Mouse (Mus musculus): ENCODE data around the gene Nudt9. TPM values are rescaled to one million over a fixed set of nuclear protein-coding genes. Genes with fewer than 3 reads are reported as not detected.

Gene Nudt9
- polyA plus RNA-seq, 1 experiment from 2014 or later, result 65.1 TPM

- H3K9me3 ChIP-seq, result no peaks in the 10 kb centered on the region
- WGBS, result 92% methylated on average over 11 of the region's 11 CpGs
- no peak overlapping the region for H3K27ac ChIP-seq (replicated peaks)
- no peaks in the 10 kb centered on the region for H3K27me3 ChIP-seq (replicated peaks; ENCODE audit: low read depth, poor library complexity, severe bottlenecking)
- H3K4me3 ChIP-seq, result no peak overlapping the region
- DNase-seq (ENCODE audit: low spot score), result no peak
- H3K36me3 ChIP-seq (replicated peaks), result peaks cover 71% of the 10 kb centered on the region
- H3K4me1 ChIP-seq, result no peaks in the 10 kb centered on the region
Measured at GRCm38 (mm10) chr5:104062773-104063551, 16.9 kb downstream of the Nudt9 start.

- H3K9me3 ChIP-seq, result no peaks in the 10 kb centered on the region
- peaks cover 19% of the 10 kb centered on the region for H3K4me1 ChIP-seq
- H3K27me3 ChIP-seq (replicated peaks; ENCODE audit: low read depth, poor library complexity, severe bottlenecking), result no peaks in the 10 kb centered on the region
- H3K36me3 ChIP-seq (replicated peaks), result peaks cover 14% of the 10 kb centered on the region
- peak; percentile 51 for DNase-seq (ENCODE audit: low spot score)
- 93% methylated on average over 7 of the region's 7 CpGs for WGBS
- H3K27ac ChIP-seq (replicated peaks), result no peak overlapping the region
- H3K4me3 ChIP-seq, result no peak overlapping the region
Measured at GRCm38 (mm10) chr5:104068751-104069150, 22.6 kb downstream of the Nudt9 start.

DNA sequence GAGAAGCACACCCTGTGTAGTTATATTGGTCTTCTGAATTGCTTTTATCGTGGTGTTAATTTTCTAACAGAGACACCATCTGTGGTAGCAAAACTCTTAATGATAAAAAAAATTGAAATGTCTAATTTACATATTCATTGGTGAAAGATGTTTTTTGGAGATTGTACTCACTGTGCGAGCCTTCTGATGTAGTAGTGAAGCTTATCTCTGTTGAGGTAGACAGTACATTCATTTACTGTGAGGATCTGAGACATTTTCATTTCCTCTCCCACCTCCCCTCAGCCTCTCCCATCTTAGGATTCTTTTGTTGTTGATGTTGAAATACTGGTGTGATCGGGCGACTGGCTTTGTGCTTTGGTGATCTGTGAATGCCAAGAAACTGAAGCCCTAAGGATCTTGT lies 24.9 kb downstream of the Nudt9 start:
- peaks cover 19% of the 10 kb centered on the region for H3K4me1 ChIP-seq
- no peak for DNase-seq (ENCODE audit: low spot score)
- H3K9me3 ChIP-seq, result no peaks in the 10 kb centered on the region
- H3K27ac ChIP-seq (replicated peaks), result peak overlapping the region; percentile 65; the same call in 1 of the 2 replicates
- no peak overlapping the region for H3K4me3 ChIP-seq
- H3K36me3 ChIP-seq (replicated peaks), result no peaks in the 10 kb centered on the region
- no peaks in the 10 kb centered on the region for H3K27me3 ChIP-seq (replicated peaks; ENCODE audit: low read depth, poor library complexity, severe bottlenecking)
- WGBS, result 77% methylated on average over 4 of the region's 4 CpGs

GRCm38 (mm10) chr5:104072272-104072886 lies 26.3 kb downstream of the Nudt9 start:
- peak; percentile 61 for DNase-seq (ENCODE audit: low spot score)
- peaks cover 24% of the 10 kb centered on the region for H3K4me1 ChIP-seq
- H3K4me3 ChIP-seq, result peak overlapping the region; percentile 20
- 0 out of 2 replicates have a peak, but pooled peaks cover 7% of the 10 kb centered on the region for H3K27me3 ChIP-seq (replicated peaks; ENCODE audit: low read depth, poor library complexity, severe bottlenecking)
- peak overlapping the region; percentile 85 for H3K27ac ChIP-seq (replicated peaks)
- H3K9me3 ChIP-seq, result no peaks in the 10 kb centered on the region
- 5% methylated on average over 8 of the region's 8 CpGs for WGBS
- no peaks in the 10 kb centered on the region for H3K36me3 ChIP-seq (replicated peaks)

- no peaks in the 10 kb centered on the region for H3K36me3 ChIP-seq (replicated peaks)
- H3K27me3 ChIP-seq (replicated peaks; ENCODE audit: low read depth, poor library complexity, severe bottlenecking), result 0 out of 2 replicates have a peak, but pooled peaks cover 7% of the 10 kb centered on the region
- DNase-seq (ENCODE audit: low spot score), result no peak
- H3K27ac ChIP-seq (replicated peaks), result 0 out of 2 replicates have a peak overlapping the region, but pooled peaks have one; percentile 85
- 85% methylated on average over 5 of the region's 5 CpGs for WGBS
- H3K4me1 ChIP-seq, result peaks cover 24% of the 10 kb centered on the region
- no peak overlapping the region for H3K4me3 ChIP-seq
- no peaks in the 10 kb centered on the region for H3K9me3 ChIP-seq
Measured at GRCm38 (mm10) chr5:104073602-104074001, 27.5 kb downstream of the Nudt9 start.

GRCm38 (mm10) chr5:104074388-104074787 lies 28.3 kb downstream of the Nudt9 start:
- Histone ChIP-seq H3K27ac (replicated peaks) (no peak overlapping the region), H3K27me3 (replicated peaks; ENCODE audit: low read depth, poor library complexity, severe bottlenecking) (0 out of 2 replicates have a peak, but pooled peaks cover 7% of the 10 kb centered on the region), H3K4me3 (no peak overlapping the region), H3K36me3 (replicated peaks) (no peaks in the 10 kb centered on the region), H3K9me3 (no peaks in the 10 kb centered on the region), H3K4me1 (peaks cover 24% of the 10 kb centered on the region)
- WGBS, result 34% methylated on average over 12 of the region's 12 CpGs
- peak; percentile 77 for DNase-seq (ENCODE audit: low spot score)

DNA sequence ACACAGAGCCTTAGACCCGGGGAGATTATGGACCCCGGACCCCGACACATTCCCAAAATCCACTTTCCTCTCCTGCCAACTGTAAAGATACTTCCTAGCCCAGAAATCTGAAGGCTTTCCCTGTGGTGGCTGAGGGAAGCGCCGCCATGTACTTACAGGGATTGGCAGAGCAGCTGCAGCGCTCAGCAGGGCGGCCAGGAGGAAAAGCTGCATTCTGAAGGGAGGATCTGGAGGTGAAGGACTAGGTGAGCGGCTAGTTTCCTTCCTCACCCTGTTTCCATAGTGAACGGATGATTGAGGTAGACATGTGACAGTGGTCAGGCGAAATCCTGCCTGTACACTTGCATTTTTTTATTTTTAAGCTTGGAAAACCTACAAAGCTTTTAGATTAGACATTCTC lies 30.3 kb downstream of the Nudt9 start:
- no peak for DNase-seq (ENCODE audit: low spot score)
- WGBS, result 31% methylated on average over 10 of the region's 10 CpGs
- H3K36me3 ChIP-seq (replicated peaks), result no peaks in the 10 kb centered on the region

GRCm38 (mm10) chr5:104077508-104077907 lies 31.4 kb downstream of the Nudt9 start, which contains the start of gene Gm17660:
Gm17660 (minus strand) TSS chr5:104077608.
- Histone ChIP-seq H3K9me3 (no peaks in the 10 kb centered on the region), H3K27me3 (replicated peaks; ENCODE audit: low read depth, poor library complexity, severe bottlenecking) (0 out of 2 replicates have a peak, but pooled peaks cover 7% of the 10 kb centered on the region), H3K36me3 (replicated peaks) (no peaks in the 10 kb centered on the region), H3K4me1 (peaks cover 14% of the 10 kb centered on the region), H3K27ac (replicated peaks) (no peak within 1 kb of the TSS), H3K4me3 (no peak within 1 kb of the TSS)
- WGBS, result 95% methylated on average over 7 of the region's 7 CpGs
- no peak for DNase-seq (ENCODE audit: low spot score)

More for the DNA sequence above, 30.3 kb downstream of the Nudt9 start:
- H3K27ac ChIP-seq (replicated peaks), result no peak overlapping the region
- peaks cover 23% of the 10 kb centered on the region for H3K4me1 ChIP-seq
- no peak overlapping the region for H3K4me3 ChIP-seq
- 0 out of 2 replicates have a peak, but pooled peaks cover 7% of the 10 kb centered on the region for H3K27me3 ChIP-seq (replicated peaks; ENCODE audit: low read depth, poor library complexity, severe bottlenecking)
- no peaks in the 10 kb centered on the region for H3K9me3 ChIP-seq

DNA sequence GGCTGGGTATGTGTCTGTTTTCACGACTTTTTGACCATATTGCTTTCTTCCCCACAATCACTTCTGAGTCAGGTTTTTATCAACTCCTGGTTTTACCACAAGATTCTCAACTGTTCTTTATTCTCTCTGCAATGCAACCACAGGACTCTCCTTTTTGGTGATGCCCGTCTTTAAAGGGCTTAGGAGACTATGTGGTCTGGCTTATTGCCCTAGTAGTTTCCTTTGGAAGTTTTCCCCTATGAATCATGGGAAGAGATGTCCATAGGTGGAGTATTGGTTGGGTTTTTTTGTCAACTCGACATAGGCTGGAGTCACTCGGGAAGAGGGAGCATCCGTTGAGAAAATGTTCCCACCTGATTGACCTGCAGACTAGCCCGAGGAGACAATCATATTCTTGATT lies 34.6 kb downstream of the Nudt9 start:
- no peak overlapping the region for H3K4me3 ChIP-seq
- H3K4me1 ChIP-seq, result peaks cover 5% of the 10 kb centered on the region
- H3K9me3 ChIP-seq, result no peaks in the 10 kb centered on the region
- 84% methylated on average over 6 of the region's 6 CpGs for WGBS
- no peak overlapping the region for H3K27ac ChIP-seq (replicated peaks)
- H3K27me3 ChIP-seq (replicated peaks; ENCODE audit: low read depth, poor library complexity, severe bottlenecking), result 0 out of 2 replicates have a peak, but pooled peaks cover 7% of the 10 kb centered on the region
- no peak for DNase-seq (ENCODE audit: low spot score)
- H3K36me3 ChIP-seq (replicated peaks), result no peaks in the 10 kb centered on the region

- Histone ChIP-seq H3K36me3 (replicated peaks) (peaks cover 16% of the 10 kb centered on the region; the same call in 1 of the 2 replicates), H3K4me1 (no peaks in the 10 kb centered on the region), H3K9me3 (0 out of 2 replicates have a peak, but pooled peaks cover 3% of the 10 kb centered on the region), H3K27ac (replicated peaks) (no peak overlapping the region), H3K27me3 (replicated peaks; ENCODE audit: low read depth, poor library complexity, severe bottlenecking) (no peaks in the 10 kb centered on the region), H3K4me3 (no peak overlapping the region)
- WGBS, result 89% methylated on average over 9 of the region's 9 CpGs
- no peak for DNase-seq (ENCODE audit: low spot score)
Measured at GRCm38 (mm10) chr5:104085366-104085765, 39.3 kb downstream of the Nudt9 start.

- 86% methylated on average over 2 of the region's 2 CpGs for WGBS
- no peaks in the 10 kb centered on the region for H3K4me1 ChIP-seq
- DNase-seq (ENCODE audit: low spot score), result no peak
Measured at GRCm38 (mm10) chr5:104089751-104090150, 43.6 kb downstream of the Nudt9 start.

GRCm38 (mm10) chr5:104095416-104096077 lies 49.4 kb downstream of the Nudt9 start:
- no peaks in the 10 kb centered on the region for H3K9me3 ChIP-seq
- H3K4me1 ChIP-seq, result peaks cover 14% of the 10 kb centered on the region
- no peak overlapping the region for H3K4me3 ChIP-seq
- DNase-seq (ENCODE audit: low spot score), result no peak
- peak overlapping the region; percentile 57 for H3K27ac ChIP-seq (replicated peaks)
- H3K36me3 ChIP-seq (replicated peaks), result peaks cover 6% of the 10 kb centered on the region
- 83% methylated on average over 11 of the region's 11 CpGs for WGBS
- H3K27me3 ChIP-seq (replicated peaks; ENCODE audit: low read depth, poor library complexity, severe bottlenecking), result no peaks in the 10 kb centered on the region

More at GRCm38 (mm10) chr5:104089751-104090150, 43.6 kb downstream of the Nudt9 start:
- Histone ChIP-seq H3K27me3 (replicated peaks; ENCODE audit: low read depth, poor library complexity, severe bottlenecking) (no peaks in the 10 kb centered on the region), H3K9me3 (0 out of 2 replicates have a peak, but pooled peaks cover 3% of the 10 kb centered on the region), H3K27ac (replicated peaks) (no peak overlapping the region), H3K36me3 (replicated peaks) (peaks cover 22% of the 10 kb centered on the region), H3K4me3 (no peak overlapping the region)
